Mouse (Mus musculus) adrenal gland, adult 2 months (tissue): ENCODE data around the gene Antxrl. TPM values are rescaled to one million over a fixed set of nuclear protein-coding genes. Genes with fewer than 3 reads are reported as not detected.
A peak's percentile ranks its signal among the peaks of the same experiment; 100 is the strongest.

Source experiments
- DNase-seq: peaks from one replicate; pipeline ENCODE4 v3.0.0; 2021
- long read RNA-seq: library from polyadenylated mRNA; stranded (forward); transcript quantifications from one replicate; pipeline ENCODE4 v2.0.0, GENCODE M21; 2021
- polyA plus RNA-seq: library from polyadenylated mRNA; depleted of rRNA; stranded (reverse); fragments of >200 nt; gene quantifications from 2 replicates; pipeline ENCODE4 v1.2.3, GENCODE M21; 2012; rRNA removed
- total RNA-seq, 2 experiments: library from RNA; stranded (reverse); gene quantifications; 2 replicates each; pipeline ENCODE4 v1.2.3; 2021

Antxrl gene
- not detected for total RNA-seq
- polyA plus RNA-seq = not detected in 2 replicates
- long read RNA-seq = 0 reads

GRCm38 (mm10) chr14:34052516-34052915, at the start of gene Antxrl:
Antxrl (plus strand) TSS chr14:34052707.
- no peak for DNase-seq

GRCm38 (mm10) chr14:34015063-34015462, 37.4 kb upstream of the Antxrl start, which contains the start of gene Gm30083:
Gm30083 (minus strand) TSS chr14:34015182.
- DNase-seq = no peak

DNA sequence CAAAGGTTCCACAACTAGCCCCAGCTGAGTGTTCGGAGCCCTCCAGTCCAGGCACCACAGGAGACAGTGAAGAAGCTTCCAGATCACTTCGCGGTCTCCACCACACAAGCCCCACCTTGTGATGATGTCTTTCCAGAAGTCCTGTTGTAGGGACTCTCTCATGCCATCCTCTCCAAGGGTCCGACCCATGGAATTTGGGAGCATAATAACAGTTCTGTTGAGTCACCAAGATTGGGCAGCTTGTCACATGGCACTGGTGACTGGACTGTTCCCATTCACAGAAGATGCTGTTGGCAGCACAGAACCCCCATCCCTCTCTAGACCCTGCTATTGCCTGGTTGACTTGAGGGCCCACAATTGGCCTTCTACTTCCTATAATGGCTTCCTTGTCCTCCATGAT, 36.1 kb upstream of the Antxrl start, which contains the start of gene Gm5460:
Gene Gm5460, plus strand, starts transcription at position 378 of the 400 bp plus-strand sequence.
- DNase-seq = no peak

DNA sequence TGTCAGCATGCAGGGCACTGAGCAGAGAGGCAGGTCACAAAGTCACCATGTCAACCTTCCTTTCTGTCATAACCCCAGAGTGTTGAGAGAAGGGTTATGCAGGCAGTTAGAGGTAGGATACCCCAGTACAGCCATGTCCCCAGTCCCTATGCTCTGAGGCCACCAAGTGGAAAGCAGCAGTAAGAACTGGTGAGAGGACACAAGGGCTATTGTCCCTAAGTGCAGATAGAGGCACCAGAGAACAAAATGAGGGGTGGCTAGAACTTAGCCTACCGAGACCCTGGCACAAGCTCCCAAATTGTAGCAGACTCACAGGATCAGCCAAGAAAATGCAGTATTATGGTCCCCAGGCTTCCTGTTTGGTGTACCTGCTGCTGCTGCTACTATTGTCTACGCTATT, 35.6 kb upstream of the Antxrl start:
- no peak for DNase-seq

GRCm38 (mm10) chr14:34026710-34027109, 25.8 kb upstream of the Antxrl start:
- DNase-seq = no peak

DNA sequence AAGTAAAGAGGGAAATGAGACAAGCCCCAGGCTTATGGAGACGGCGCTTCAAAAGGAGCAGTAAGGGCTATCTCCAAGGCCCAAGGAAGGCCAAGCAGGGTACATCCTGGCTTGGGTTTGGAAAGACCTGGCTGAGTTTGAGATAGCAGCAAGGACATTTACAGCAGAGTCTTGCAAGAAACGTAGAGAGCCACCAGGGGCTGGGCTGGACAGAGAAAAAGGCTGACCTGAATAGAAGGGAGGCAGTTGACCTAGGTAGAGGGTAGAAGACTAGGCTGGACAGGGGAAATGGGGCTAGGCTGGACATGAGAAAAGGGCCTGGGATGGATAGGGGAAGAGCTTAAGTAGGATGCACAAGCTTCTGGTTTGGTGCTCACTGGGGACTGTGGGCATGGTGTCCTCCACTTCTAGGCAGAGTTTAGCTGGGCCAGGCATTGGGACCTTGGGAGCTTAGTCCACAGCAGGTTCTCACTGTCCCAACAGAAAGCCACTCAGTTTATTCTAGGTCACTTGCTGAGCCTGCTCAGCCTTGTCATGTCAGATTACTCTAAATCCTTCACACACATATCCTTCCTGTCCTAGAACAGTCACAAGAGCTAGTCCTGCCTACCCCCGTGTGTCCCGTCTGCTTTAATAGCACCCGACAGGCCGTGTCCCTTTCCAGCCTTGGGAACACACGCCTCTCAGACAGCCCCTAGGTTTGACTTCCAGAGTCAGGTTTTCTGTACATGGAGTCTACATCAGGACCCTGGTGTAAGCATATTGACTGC, 18.5 kb upstream of the Antxrl start:
- DNase-seq = peak; percentile 58

GRCm38 (mm10) chr14:34041241-34041640, 11.3 kb upstream of the Antxrl start:
- no peak for DNase-seq

- DNase-seq = no peak
Measured at GRCm38 (mm10) chr14:34043341-34043740, 9.2 kb upstream of the Antxrl start.

- no peak for DNase-seq
Measured at GRCm38 (mm10) chr14:34050101-34050779, 2.3 kb upstream of the Antxrl start.

DNA sequence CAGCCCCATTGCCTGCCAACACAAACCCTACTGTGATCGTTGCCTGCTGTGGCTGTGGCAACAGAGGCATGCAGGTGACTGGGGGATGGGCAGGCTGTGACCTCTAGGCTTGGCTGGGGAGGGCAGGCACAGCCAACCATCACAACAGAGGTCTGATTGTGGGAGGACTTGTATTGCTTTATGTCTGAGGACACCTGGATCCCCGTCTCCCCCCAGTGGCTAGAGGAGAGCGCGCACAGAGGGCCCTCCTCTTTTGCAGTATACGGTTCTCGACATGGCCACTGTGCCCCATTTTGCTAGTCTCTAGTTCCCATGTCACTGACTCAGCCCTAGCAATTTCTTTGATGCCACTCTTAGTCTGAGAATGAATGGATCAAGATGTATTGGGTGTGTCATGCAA, 19.2 kb downstream of the Antxrl start:
- DNase-seq = no peak

DNA sequence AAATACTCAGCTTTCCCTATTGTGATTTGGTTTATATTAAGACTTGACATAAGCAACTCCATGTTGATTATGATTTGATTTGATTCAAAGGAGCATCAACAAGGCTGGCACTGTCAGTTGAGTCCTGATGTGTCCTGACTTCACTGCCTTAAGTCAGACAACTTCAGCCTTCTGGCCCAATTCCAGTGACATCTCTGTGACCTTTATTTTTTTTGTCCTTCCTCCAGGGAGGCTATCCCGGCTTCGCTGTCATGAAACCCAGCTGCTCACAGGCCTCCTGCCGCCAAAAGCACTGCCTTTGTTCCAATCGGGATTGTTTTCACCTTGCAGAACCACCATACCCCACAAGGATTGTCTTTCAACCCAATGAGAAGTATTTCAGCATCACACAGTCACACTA, 22.8 kb downstream of the Antxrl start:
- DNase-seq = peak; percentile 18

DNA sequence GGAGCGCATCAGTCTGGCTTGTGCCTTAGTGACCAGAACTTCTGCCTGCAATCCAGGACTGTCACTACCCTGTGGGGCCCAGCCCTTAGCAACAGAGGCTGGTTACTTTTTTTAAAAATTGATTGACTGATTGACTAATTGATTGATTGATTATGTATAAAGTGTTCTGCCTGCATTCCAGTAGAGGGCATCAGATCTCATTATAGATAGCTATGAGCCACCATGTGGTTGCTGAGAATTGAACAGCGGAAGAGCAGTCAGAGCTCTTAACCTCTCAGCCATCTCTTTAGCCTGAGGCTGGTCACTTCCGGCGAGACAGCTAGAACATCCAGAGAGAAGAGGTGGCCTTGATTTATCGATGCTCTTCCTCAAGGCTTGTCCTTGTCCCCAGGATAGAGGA, 24.7 kb downstream of the Antxrl start:
- DNase-seq = no peak

DNA sequence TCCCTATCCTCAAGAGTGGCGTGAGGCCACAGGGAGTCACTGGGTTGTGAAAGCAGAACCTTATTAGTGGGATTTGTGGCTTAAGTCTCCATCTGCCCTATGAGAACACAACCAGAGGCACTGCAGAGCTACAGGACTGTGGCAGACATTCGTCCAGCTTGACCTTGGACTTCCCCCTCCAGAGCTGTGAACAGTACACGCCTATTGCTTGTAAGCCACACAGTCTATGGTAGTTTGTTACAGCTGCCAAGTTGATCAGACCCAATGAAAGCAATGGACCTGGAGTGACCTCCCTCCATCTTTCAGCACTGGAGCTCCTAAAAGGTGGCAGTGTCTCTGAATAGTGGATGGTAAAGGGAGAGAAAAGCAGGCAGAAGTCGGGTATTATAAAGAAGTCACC, 25.8 kb downstream of the Antxrl start:
- DNase-seq = no peak

DNA sequence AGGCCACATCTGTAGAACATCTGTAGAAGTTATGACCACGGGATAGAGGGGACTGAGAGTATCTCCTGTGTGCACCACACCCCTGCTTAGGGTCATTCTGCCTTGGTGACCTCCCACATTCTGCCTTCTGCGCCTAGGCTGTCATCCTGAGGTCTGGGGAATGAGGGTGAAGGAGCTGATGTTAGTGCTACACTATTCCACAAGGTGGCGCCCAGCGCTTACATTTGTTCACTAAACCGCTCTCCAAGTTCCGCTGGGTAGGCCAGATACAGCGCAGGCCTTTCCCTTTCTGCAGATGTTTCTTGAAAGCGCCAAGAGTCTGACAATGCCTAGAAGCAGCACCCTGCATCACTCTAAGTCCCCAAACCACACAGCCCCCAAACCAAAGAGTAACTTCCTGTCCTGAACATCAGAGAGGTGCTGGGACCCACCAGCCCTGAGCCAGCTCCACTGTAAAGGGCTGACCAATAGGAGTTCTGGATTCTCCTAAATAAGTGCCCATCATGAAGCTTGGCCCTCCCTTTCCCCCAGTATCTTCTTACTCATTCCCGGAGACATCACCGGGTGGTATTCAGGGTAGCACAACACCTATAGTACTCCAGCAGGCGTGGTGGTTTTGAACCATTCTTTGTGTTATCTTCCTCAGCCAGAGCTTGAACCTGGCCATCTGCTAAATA, 28.0 kb downstream of the Antxrl start:
- DNase-seq = peak; percentile 62

- DNase-seq = no peak
Measured at GRCm38 (mm10) chr14:34085731-34086130, 33.2 kb downstream of the Antxrl start, which contains the start of gene Anxa8. Anxa8 (plus strand) TSS chr14:34085981.

DNA sequence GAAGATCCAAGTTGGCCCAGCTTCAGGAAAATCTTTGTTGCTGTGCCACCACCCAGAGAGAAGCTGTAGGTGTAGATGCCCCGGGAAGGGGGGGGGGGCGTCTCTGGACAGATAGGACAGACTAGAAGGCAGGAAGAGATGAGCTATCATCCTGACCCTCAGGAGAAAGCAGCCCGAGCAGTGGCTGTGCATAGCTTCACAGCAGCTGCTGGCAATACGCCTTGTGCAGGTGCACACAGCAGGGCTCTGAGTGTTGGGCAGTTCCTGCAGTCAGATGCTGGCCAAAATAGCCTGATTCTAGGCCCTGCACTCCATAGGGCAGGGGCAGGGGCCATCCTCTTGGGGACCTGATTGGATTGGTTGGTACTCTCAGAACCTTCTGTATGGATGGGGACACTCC, 34.3 kb downstream of the Antxrl start:
- DNase-seq = no peak

DNA sequence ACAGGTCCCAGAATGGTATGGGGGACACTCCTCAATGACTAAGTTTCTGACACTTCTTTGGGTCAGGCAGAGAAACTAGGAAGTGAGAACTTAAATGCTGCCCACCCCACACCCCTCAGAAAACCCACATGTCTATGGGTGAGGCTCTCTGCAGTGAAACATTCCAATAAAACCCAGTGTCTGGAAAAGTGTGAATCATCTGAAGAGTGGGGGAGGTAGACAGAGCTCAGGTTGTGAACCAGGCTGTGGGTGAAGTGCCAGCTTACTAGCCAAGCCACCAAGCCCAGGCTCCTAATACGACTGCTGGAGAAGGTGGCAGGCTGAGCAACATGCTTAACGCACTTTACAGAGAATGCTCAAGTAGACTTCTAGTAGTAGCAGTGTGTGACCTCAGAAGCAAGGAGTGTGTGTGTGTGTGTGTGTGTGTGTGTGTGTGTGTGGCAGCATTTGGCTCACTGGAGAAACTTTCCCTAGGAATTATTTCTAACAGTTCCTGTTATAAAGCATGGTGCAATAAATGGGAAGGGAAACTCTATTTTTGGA, 35.4 kb downstream of the Antxrl start:
- DNase-seq = no peak

GRCm38 (mm10) chr14:34089796-34090195, 37.3 kb downstream of the Antxrl start:
- no peak for DNase-seq

DNA sequence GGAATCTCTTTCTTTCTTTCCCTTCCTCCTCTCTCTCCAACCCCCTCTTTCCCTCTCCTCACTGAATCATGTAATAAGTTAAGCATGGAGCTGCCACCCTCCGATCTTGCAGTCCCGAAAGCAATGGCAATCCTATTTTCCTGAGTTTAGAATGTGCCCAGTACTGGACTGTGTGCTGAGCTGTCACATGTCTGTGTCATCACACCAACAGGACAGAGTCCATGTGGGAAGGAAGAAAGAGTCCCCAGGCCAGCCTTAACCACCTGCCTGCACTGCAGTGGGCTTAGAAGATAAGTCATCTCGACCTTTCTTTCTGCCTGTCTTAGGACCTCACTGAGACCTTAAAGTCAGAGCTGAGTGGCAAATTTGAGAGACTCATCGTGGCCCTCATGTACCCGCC, 39.0 kb downstream of the Antxrl start:
- DNase-seq = no peak

DNA sequence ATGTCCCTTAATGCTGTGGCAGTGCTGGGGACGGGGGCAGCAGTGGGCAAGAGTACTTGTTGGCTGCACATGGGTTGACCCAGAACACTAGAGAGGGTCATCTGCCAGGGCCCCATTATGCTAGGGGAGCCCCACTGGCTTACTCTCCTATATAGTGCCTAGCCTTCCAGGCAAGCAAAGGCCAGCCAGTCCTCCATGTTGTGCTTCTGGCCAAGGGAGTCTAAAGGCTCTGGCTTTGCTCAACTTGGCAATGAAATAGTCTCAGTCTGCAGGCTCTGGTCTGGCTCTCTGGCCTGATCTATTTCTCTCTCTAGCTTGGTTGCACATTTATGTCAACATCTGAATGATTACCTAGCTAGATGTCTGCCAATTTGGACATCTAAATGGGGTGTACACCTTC, 40.3 kb downstream of the Antxrl start:
- no peak for DNase-seq

DNA sequence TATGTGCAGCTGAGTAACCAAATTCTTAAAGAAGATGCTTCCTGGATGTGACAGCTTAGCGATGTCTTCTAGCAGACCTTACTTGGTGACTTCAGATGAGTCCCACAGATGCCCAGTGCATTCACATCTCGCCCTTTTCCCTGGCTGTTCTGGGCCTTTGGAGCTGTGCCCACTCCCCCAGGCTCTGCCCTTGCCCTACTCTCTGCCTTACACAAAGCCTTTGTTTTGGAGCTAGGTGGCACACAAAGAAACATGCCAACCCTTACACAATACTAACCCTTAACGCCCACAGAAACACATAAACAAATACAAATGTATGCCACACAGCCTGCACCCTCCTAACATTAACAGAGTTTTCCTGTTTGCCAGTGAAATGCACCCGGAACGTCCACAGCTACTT, 43.7 kb downstream of the Antxrl start:
- DNase-seq = no peak

- DNase-seq = no peak
Measured at GRCm38 (mm10) chr14:34102601-34103000, 50.1 kb downstream of the Antxrl start, which contains the start of gene A630023A22Rik. A630023A22Rik (minus strand) TSS chr14:34102754.
